Mouse (Mus musculus) heart, embryonic 11.5 days (tissue): ENCODE data around the gene H2-Ob. TPM values are rescaled to one million over a fixed set of nuclear protein-coding genes. Genes with fewer than 3 reads are reported as not detected.
"Not testable (repeated sequence)": the region's sequence is repeated elsewhere in the genome, so short reads cannot be mapped to it uniquely, and the experiment has no call there.

ENCODE experiments used
- ATAC-seq: fragments of 200-750 bp; cut with Nextera tagmentation; replicated peaks from 2 replicates; pipeline ENCODE4 v1.8.0; 2017; ENCODE audit warnings: moderate library complexity; ENCODE audit not compliant: insufficient number of reproducible peaks, low FRiP score, low TSS enrichment
- H3K27ac ChIP-seq: fragments of 300-500 bp; sonication (generic); 2 replicates; pipeline ENCODE4 v1.5.1; 2014; ENCODE audit warnings: mild to moderate bottlenecking, low read depth, low read length
- H3K27me3 ChIP-seq: fragments of 300-500 bp; sonication (generic); 2 replicates; pipeline ENCODE4 v1.6.1; 2014; ENCODE audit warnings: mild to moderate bottlenecking, low read length, mixed read lengths; ENCODE audit not compliant: control insufficient read depth, insufficient read depth
- H3K36me3 ChIP-seq: fragments of 300-500 bp; sonication (generic); 2 replicates; pipeline ENCODE4 v1.6.1; 2014; ENCODE audit warnings: mild to moderate bottlenecking, low read length, moderate library complexity, mixed read lengths; ENCODE audit not compliant: control insufficient read depth, insufficient read depth
- H3K4me1 ChIP-seq: fragments of 300-500 bp; sonication (generic); 2 replicates; pipeline ENCODE4 v1.6.1; 2014; ENCODE audit warnings: low read length; ENCODE audit not compliant: control insufficient read depth, insufficient read depth
- H3K4me2 ChIP-seq: fragments of 300-500 bp; sonication (generic); 2 replicates; pipeline ENCODE4 v1.6.1; 2014; ENCODE audit warnings: mild to moderate bottlenecking, moderate library complexity
- H3K4me3 ChIP-seq: fragments of 300-500 bp; sonication (generic); 2 replicates; pipeline ENCODE4 v1.5.1; 2014; ENCODE audit warnings: low read depth, low read length
- H3K9ac ChIP-seq: fragments of 300-500 bp; sonication (generic); 2 replicates; pipeline ENCODE4 v1.6.1; 2014; ENCODE audit warnings: mild to moderate bottlenecking, low read depth, low read length, moderate library complexity
- H3K9me3 ChIP-seq: fragments of 300-500 bp; sonication (generic); replicated peaks from 2 replicates; pipeline ENCODE4 v1.6.1; 2016; ENCODE audit warnings: low read length; ENCODE audit not compliant: control insufficient read depth
- WGBS: fragments of 180-500 bp; shearing (Covaris S2); extraction: QIAGEN DNeasy Blood & Tissue Kit; methylation state at CpG from one replicate; pipeline ENCODE4 v1.1.7; 2014; ENCODE audit not compliant: insufficient replicate concordance; 5-methylcytosine and 5-hydroxymethylcytosine counted together
- polyA plus RNA-seq: library from polyadenylated mRNA; unstranded; fragments of >200 nt; fragmentation: Nextera tagmentation; extraction: Ambion mirVana; gene quantifications from 2 replicates; pipeline ENCODE4 v1.2.1, GENCODE M21; 2014

The H2-Ob gene
- polyA plus RNA-seq, 1 experiment from 2014 or later, result not detected

DNA sequence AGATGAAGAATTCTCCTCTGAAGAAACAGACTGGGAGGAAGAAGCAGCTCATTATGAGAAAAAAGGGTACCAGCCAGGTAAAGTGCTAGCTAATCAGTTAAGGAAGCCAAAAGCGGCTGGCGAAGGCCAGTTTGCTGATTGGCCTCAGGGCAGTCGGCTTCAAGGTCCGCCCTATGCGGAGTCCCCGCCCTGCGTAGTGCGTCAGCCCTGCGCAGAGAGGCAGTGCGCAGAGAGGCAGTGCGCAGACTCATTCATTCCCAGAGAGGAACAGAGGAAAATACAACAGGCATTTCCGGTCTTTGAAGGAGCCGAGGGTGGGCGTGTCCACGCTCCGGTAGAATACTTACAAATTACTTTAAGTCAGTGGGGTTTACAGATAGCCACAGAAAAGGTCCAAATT, 18.3 kb upstream of the H2-Ob start:
- H3K4me3 ChIP-seq, H3K4me2 ChIP-seq, H3K27ac ChIP-seq, H3K36me3 ChIP-seq, H3K27me3 ChIP-seq, H3K9ac ChIP-seq, ATAC-seq, H3K4me1 ChIP-seq, H3K9me3 ChIP-seq: not testable (repeated sequence)
- WGBS, result no CpG with 5 or more reads among the region's 16 CpGs

DNA sequence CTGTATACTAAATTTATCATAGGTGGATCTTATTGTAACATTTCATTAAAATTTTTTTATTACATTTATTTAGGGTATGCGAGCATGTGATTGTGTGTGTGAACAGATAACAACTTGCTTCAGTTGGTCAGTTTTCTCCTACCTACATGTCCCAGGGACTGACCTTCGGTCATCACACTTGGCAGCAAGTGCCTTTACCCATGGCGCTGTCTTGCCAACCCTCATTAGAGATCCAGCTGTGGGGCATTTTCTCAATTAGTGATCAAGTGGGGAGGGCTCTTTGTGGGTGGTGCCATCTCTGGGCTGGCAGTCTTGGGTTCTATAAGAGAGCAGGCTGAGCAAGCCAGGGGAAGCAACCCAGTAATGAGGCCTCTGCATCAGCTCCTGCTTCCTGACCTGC, 13.9 kb upstream of the H2-Ob start:
- Histone ChIP-seq H3K27me3 (no peaks in the 10 kb centered on the region), H3K4me3 (no peak overlapping the region), H3K9me3 (peaks cover 4% of the 10 kb centered on the region; the same call in 1 of the 2 replicates), H3K27ac (no peak overlapping the region), H3K9ac (no peak overlapping the region), H3K4me2 (no peak overlapping the region), H3K36me3 (no peaks in the 10 kb centered on the region), H3K4me1 (no peaks in the 10 kb centered on the region)
- 83% methylated on average over 3 of the region's 3 CpGs for WGBS
- ATAC-seq, result no peak

GRCm38 (mm10) chr17:34225426-34225825, 13.3 kb upstream of the H2-Ob start:
- no peak for ATAC-seq
- Histone ChIP-seq H3K9ac (no peak overlapping the region), H3K27me3 (no peaks in the 10 kb centered on the region), H3K4me2 (no peak overlapping the region), H3K4me1 (no peaks in the 10 kb centered on the region), H3K4me3 (no peak overlapping the region), H3K27ac (no peak overlapping the region), H3K36me3 (no peaks in the 10 kb centered on the region), H3K9me3 (peaks cover 4% of the 10 kb centered on the region; the same call in 1 of the 2 replicates)
- 89% methylated on average over 8 of the region's 8 CpGs for WGBS

- H3K27me3 ChIP-seq, H3K4me1 ChIP-seq, ATAC-seq, H3K27ac ChIP-seq, H3K4me3 ChIP-seq, H3K4me2 ChIP-seq, H3K9ac ChIP-seq, H3K36me3 ChIP-seq, H3K9me3 ChIP-seq: not testable (repeated sequence)
- WGBS, result 93% methylated on average over 12 of the region's 23 CpGs
Measured at GRCm38 (mm10) chr17:34225911-34226310, 12.8 kb upstream of the H2-Ob start.

GRCm38 (mm10) chr17:34230971-34231370, 7.7 kb upstream of the H2-Ob start:
- not testable (repeated sequence) for H3K36me3 ChIP-seq, H3K27me3 ChIP-seq, H3K9ac ChIP-seq, H3K4me2 ChIP-seq, ATAC-seq, H3K9me3 ChIP-seq, H3K4me3 ChIP-seq, H3K4me1 ChIP-seq, H3K27ac ChIP-seq
- 79% methylated on average over 5 of the region's 9 CpGs for WGBS

DNA sequence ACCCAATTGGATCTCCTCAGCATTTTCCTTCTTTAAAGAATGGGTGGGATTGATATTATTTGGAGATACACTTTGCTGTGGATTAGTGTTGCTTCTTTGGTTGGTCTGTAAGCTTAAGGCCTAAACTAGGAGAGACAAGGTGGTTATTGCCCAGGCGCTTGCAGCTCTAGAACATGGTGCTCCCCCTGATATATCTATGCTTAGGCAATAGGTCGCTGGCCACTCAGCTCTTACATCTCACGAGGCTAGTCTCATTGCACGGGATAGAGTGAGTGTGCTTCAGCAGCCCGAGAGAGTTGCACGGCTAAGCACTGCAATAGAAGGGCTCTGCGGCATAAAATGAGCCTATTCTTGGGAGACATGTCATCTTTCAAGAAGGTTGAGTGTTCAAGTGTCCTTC, 6.7 kb upstream of the H2-Ob start:
- not testable (repeated sequence) for ATAC-seq, H3K27ac ChIP-seq, H3K4me3 ChIP-seq, H3K9me3 ChIP-seq, H3K4me1 ChIP-seq, H3K9ac ChIP-seq, H3K4me2 ChIP-seq, H3K27me3 ChIP-seq, H3K36me3 ChIP-seq
- 80% methylated on average over 3 of the region's 7 CpGs for WGBS

- Histone ChIP-seq H3K9ac (no peak overlapping the region), H3K4me1 (no peaks in the 10 kb centered on the region), H3K36me3 (no peaks in the 10 kb centered on the region), H3K4me2 (no peak overlapping the region), H3K27ac (no peak overlapping the region), H3K4me3 (no peak overlapping the region), H3K9me3 (no peaks in the 10 kb centered on the region; the same call in 1 of the 2 replicates), H3K27me3 (no peaks in the 10 kb centered on the region)
- no peak for ATAC-seq
- 58% methylated on average over 9 of the region's 9 CpGs for WGBS
Measured at GRCm38 (mm10) chr17:34234926-34235325, 3.8 kb upstream of the H2-Ob start.

GRCm38 (mm10) chr17:34236691-34237090, 2.0 kb upstream of the H2-Ob start:
- Histone ChIP-seq H3K4me2 (no peak overlapping the region), H3K36me3 (no peaks in the 10 kb centered on the region), H3K9me3 (no peaks in the 10 kb centered on the region; the same call in 1 of the 2 replicates), H3K4me3 (no peak overlapping the region), H3K27ac (no peak overlapping the region), H3K4me1 (no peaks in the 10 kb centered on the region), H3K9ac (no peak overlapping the region), H3K27me3 (no peaks in the 10 kb centered on the region)
- no peak for ATAC-seq
- WGBS, result 65% methylated on average over 5 of the region's 5 CpGs

GRCm38 (mm10) chr17:34237741-34238140, 962 bp upstream of the H2-Ob start:
- H3K27ac ChIP-seq, result no peak overlapping the region
- no peak overlapping the region for H3K9ac ChIP-seq
- H3K4me2 ChIP-seq, result no peak overlapping the region
- H3K36me3 ChIP-seq, result no peaks in the 10 kb centered on the region
- H3K4me1 ChIP-seq, result no peaks in the 10 kb centered on the region
- WGBS, result 86% methylated on average over 3 of the region's 3 CpGs
- peaks cover 5% of the 10 kb centered on the region; the same call in 1 of the 2 replicates for H3K9me3 ChIP-seq
- no peak for ATAC-seq
- peaks cover 2% of the 10 kb centered on the region; the same call in 1 of the 2 replicates for H3K27me3 ChIP-seq
- no peak overlapping the region for H3K4me3 ChIP-seq
